Mouse (Mus musculus): Measurements from ENCODE around the gene Dtx1. TPM values are rescaled to one million over a fixed set of nuclear protein-coding genes. Genes with fewer than 3 reads are reported as not detected.

Gene Dtx1
- polyA plus RNA-seq, 1 experiment, result 264 TPM

GRCm38 (mm10) chr5:120734380-120734990 is 22.8 kb upstream of the Dtx1 start:
- Histone ChIP-seq H3K4me1 (ENCODE audit: control insufficient read depth, insufficient read depth, insufficient read length) (no peaks in the 10 kb centered on the region), H3K27me3 (ENCODE audit: control insufficient read depth, insufficient read depth, low read length) (no peaks in the 10 kb centered on the region), H3K27ac (ENCODE audit: insufficient read depth, low read length) (no peak overlapping the region), H3K36me3 (ENCODE audit: control insufficient read depth, insufficient read depth, low read length) (peaks cover 5% of the 10 kb centered on the region), H3K4me3 (ENCODE audit: extremely low read depth, insufficient read depth, insufficient read length) (no peak overlapping the region)
- no peak for TF ChIP-seq CTCF (IDR thresholded peaks at IDR 0.05; ENCODE audit: extremely low read depth, insufficient read depth, insufficient read length, insufficient replicate concordance)
- TF ChIP-seq POLR2A (IDR thresholded peaks at IDR 0.05; ENCODE audit: low read depth, low read length), result no peak
- 88% methylated on average over 14 of the region's 14 CpGs for WGBS
- DNase-seq (ENCODE audit: low read depth in 1 of 2, low spot score in 2 of 2), result no peak

- no peaks in the 10 kb centered on the region for H3K4me1 ChIP-seq (ENCODE audit: control insufficient read depth, insufficient read depth, insufficient read length)
- H3K36me3 ChIP-seq (ENCODE audit: control insufficient read depth, insufficient read depth, low read length), result peaks cover 5% of the 10 kb centered on the region
- TF ChIP-seq CTCF (IDR thresholded peaks at IDR 0.05; ENCODE audit: extremely low read depth, insufficient read depth, insufficient read length, insufficient replicate concordance) (no peak), POLR2A (IDR thresholded peaks at IDR 0.05; ENCODE audit: low read depth, low read length) (no peak)
- no peak overlapping the region for H3K27ac ChIP-seq (ENCODE audit: insufficient read depth, low read length)
- no peak overlapping the region for H3K4me3 ChIP-seq (ENCODE audit: extremely low read depth, insufficient read depth, insufficient read length)
- H3K27me3 ChIP-seq (ENCODE audit: control insufficient read depth, insufficient read depth, low read length), result no peaks in the 10 kb centered on the region
- DNase-seq (ENCODE audit: low read depth in 1 of 2, low spot score in 2 of 2), result no peak
- WGBS, result 94% methylated on average over 3 of the region's 3 CpGs
These were observed 22.0 kb upstream of the Dtx1 start for GRCm38 (mm10) chr5:120733696-120734095.

GRCm38 (mm10) chr5:120732740-120733139 is 21.0 kb upstream of the Dtx1 start:
- H3K36me3 ChIP-seq (ENCODE audit: control insufficient read depth, insufficient read depth, low read length), result peaks cover 5% of the 10 kb centered on the region
- no peaks in the 10 kb centered on the region for H3K27me3 ChIP-seq (ENCODE audit: control insufficient read depth, insufficient read depth, low read length)
- DNase-seq (ENCODE audit: low read depth in 1 of 2, low spot score in 2 of 2), result no peak
- no peak overlapping the region for H3K4me3 ChIP-seq (ENCODE audit: extremely low read depth, insufficient read depth, insufficient read length)
- H3K27ac ChIP-seq (ENCODE audit: insufficient read depth, low read length), result no peak overlapping the region
- H3K4me1 ChIP-seq (ENCODE audit: control insufficient read depth, insufficient read depth, insufficient read length), result no peaks in the 10 kb centered on the region
- TF ChIP-seq CTCF (IDR thresholded peaks at IDR 0.05; ENCODE audit: extremely low read depth, insufficient read depth, insufficient read length, insufficient replicate concordance) (no peak), POLR2A (IDR thresholded peaks at IDR 0.05; ENCODE audit: low read depth, low read length) (no peak)
- 94% methylated on average over 1 of the region's 1 CpGs for WGBS

- H3K36me3 ChIP-seq (ENCODE audit: control insufficient read depth, insufficient read depth, low read length), result peaks cover 5% of the 10 kb centered on the region
- H3K4me3 ChIP-seq (ENCODE audit: extremely low read depth, insufficient read depth, insufficient read length), result no peak overlapping the region
- no peak overlapping the region for H3K27ac ChIP-seq (ENCODE audit: insufficient read depth, low read length)
- no peak for TF ChIP-seq CTCF (IDR thresholded peaks at IDR 0.05; ENCODE audit: extremely low read depth, insufficient read depth, insufficient read length, insufficient replicate concordance)
- TF ChIP-seq POLR2A (IDR thresholded peaks at IDR 0.05; ENCODE audit: low read depth, low read length), result no peak
- no peaks in the 10 kb centered on the region for H3K4me1 ChIP-seq (ENCODE audit: control insufficient read depth, insufficient read depth, insufficient read length)
- no peak for DNase-seq (ENCODE audit: low read depth in 1 of 2, low spot score in 2 of 2)
- H3K27me3 ChIP-seq (ENCODE audit: control insufficient read depth, insufficient read depth, low read length), result no peaks in the 10 kb centered on the region
- WGBS, result 75% methylated on average over 10 of the region's 10 CpGs
These were observed 17.6 kb upstream of the Dtx1 start for GRCm38 (mm10) chr5:120729319-120729718.

GRCm38 (mm10) chr5:120725811-120726455 is 14.2 kb upstream of the Dtx1 start:
- H3K27me3 ChIP-seq (ENCODE audit: control insufficient read depth, insufficient read depth, low read length), result no peaks in the 10 kb centered on the region
- WGBS, result 64% methylated on average over 12 of the region's 12 CpGs
- DNase-seq (ENCODE audit: low read depth in 1 of 2, low spot score in 2 of 2), result no peak
- no peak for TF ChIP-seq POLR2A (IDR thresholded peaks at IDR 0.05; ENCODE audit: low read depth, low read length)
- TF ChIP-seq CTCF (IDR thresholded peaks at IDR 0.05; ENCODE audit: extremely low read depth, insufficient read depth, insufficient read length, insufficient replicate concordance), result no peak
- no peaks in the 10 kb centered on the region for H3K4me1 ChIP-seq (ENCODE audit: control insufficient read depth, insufficient read depth, insufficient read length)
- no peak overlapping the region for H3K27ac ChIP-seq (ENCODE audit: insufficient read depth, low read length)
- no peak overlapping the region for H3K4me3 ChIP-seq (ENCODE audit: extremely low read depth, insufficient read depth, insufficient read length)
- H3K36me3 ChIP-seq (ENCODE audit: control insufficient read depth, insufficient read depth, low read length), result 0 out of 2 replicates have a peak, but pooled peaks cover 1% of the 10 kb centered on the region

GRCm38 (mm10) chr5:120721005-120721404 is 9.3 kb upstream of the Dtx1 start:
- WGBS, result 47% methylated on average over 7 of the region's 7 CpGs
- Histone ChIP-seq H3K4me1 (ENCODE audit: control insufficient read depth, insufficient read depth, insufficient read length) (no peaks in the 10 kb centered on the region), H3K4me3 (ENCODE audit: extremely low read depth, insufficient read depth, insufficient read length) (no peak overlapping the region), H3K36me3 (ENCODE audit: control insufficient read depth, insufficient read depth, low read length) (no peaks in the 10 kb centered on the region), H3K27me3 (ENCODE audit: control insufficient read depth, insufficient read depth, low read length) (no peaks in the 10 kb centered on the region), H3K27ac (ENCODE audit: insufficient read depth, low read length) (no peak overlapping the region)
- TF ChIP-seq POLR2A (IDR thresholded peaks at IDR 0.05; ENCODE audit: low read depth, low read length) (no peak), CTCF (IDR thresholded peaks at IDR 0.05; ENCODE audit: extremely low read depth, insufficient read depth, insufficient read length, insufficient replicate concordance) (no peak)
- DNase-seq (ENCODE audit: low read depth in 1 of 2, low spot score in 2 of 2), result no peak
